Mouse (Mus musculus) leukemia stem cell, adult 10-12 weeks (primary cell): ENCODE measurements around the gene Gm4131. TPM values are rescaled to one million over a fixed set of nuclear protein-coding genes. Genes with fewer than 3 reads are reported as not detected.

Source experiments
- polyA plus RNA-seq: library from polyadenylated mRNA; stranded (reverse); fragments of >175 nt; gene quantifications from 2 replicates; pipeline ENCODE4 v1.2.3, GENCODE M21; 2012; ENCODE audit warnings: low replicate concordance

The Gm4131 gene
- polyA plus RNA-seq = not detected in 2 replicates

DNA sequence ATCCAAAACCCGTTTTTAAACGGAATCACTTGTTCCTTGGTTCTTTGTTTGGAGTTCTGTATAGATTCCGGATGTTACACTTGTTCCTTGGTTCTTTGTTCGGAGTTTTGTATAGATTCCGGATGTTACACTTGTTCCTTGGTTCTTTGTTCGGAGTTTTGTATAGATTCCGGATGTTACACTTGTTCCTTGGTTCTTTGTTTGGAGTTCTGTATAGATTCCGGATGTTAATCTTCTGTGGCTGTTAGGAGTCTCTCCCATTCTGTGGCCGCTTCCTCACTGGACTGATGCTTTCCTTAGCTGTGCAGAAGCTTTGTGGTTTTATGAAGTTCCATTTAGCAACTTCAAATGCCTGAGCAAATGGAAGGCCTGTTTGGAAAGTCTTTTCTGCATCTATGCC, at the start of gene Gm4131:
Gene Gm4131 (minus strand): TSS at position 101 of the 400 bp plus-strand sequence.

DNA sequence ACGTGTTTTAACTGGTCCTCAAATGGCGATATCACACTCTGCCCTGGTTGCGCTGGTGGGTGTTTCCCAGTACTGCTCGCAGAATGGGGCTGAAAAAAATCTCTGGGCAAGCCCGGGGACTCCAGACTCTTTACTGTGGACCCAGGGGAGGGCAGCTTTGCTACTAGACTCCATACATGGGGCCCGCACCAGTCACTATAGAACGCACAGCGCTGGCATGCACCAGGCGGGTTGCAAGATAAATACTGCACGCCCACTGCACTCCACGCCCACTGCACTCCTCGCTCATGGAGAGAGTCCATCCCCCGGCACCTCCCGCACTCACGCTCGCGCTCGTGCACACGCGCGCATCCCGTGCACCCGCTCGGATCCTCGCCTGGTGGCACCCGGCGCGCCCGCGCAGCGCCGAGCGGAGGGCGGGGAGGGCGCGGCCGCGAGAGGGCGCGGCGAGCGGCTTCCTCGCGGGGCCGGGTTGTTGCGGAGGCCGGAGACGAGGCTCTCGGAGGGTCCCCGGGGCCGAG, 11.4 kb downstream of the Gm4131 start, which contains the start of gene Fam124a:
Gene Fam124a (plus strand): TSS at position 429 of the 521 bp plus-strand sequence.

GRCm38 (mm10) chr14:62456239-62456747, 110.4 kb downstream of the Gm4131 start, which contains the start of gene Gucy1b2:
Gucy1b2 (minus strand) TSS chr14:62456289.

Other genes with a start within 250 kb of the Gm4131 start
- not detected in 2 replicates for gene Gucy1b2, start 110.6 kb downstream of the Gm4131 start, polyA plus RNA-seq
- 0.27 and 0.40 TPM in 2 replicates for gene Fam124a, start 11.2 kb downstream of the Gm4131 start, polyA plus RNA-seq
- gene Serpine3, start 96.7 kb upstream of the Gm4131 start, polyA plus RNA-seq = not detected in 2 replicates
- gene Ints6, start 194.2 kb upstream of the Gm4131 start, polyA plus RNA-seq = 28.6 and 32.6 TPM in 2 replicates